In the genomic region with DNA sequence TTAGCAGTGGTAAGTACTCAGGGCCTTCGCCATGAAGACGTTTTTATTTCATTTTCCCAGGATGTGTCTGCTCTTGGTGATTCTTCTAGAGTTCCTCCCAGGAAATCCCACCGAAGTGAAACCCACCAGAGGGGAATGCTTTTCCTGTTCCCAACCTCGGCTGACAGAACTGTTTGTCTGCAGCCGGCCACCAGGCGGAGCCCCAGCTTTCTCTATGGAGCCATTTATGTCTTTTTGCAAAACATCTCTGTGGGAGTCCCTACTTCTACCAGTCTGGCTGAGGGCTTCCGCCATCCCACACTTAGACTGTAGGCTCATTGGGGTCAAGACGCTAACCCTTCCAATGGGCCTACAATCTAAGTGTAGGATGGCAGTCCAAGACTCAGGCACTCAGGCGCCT, we compare ENCODE assay signal across 7 mouse cellular contexts. TPM values are rescaled to one million over a fixed set of nuclear protein-coding genes. Genes with fewer than 3 reads are reported as not detected.
DNase-seq lines count a peak whose midpoint lies in the region; ATAC-seq and TF ChIP-seq lines count a peak whose summit lies in the region.

No protein-coding gene starts in this region.

- 10% methylated on average over 9 of the region's 9 CpGs for WGBS in hindbrain, postnatal 0 days

- intact Hi-C loops in gastrocnemius, adult 2 months (cut with DNase I): loop anchor here (1.0 to 5.0 kb wide), 2 partner anchors 286 to 297 kb away; no protein-coding TSS in a partner anchor

- H3K4me3 ChIP-seq in gastrocnemius, adult 2 months: peak overlapping the region; percentile 55
- peak overlapping the region; percentile 25 for H3K4me3 ChIP-seq in hindbrain, postnatal 0 days (ENCODE audit: low read length)

- no peaks in the 10 kb centered on the region for H3K4me1 ChIP-seq in hindbrain, postnatal 0 days (ENCODE audit: insufficient read depth, low read length)

- peak; percentile 69 for ATAC-seq in hindbrain, postnatal 0 days
- ATAC-seq in megakaryocyte, adult 5-6 weeks (ENCODE audit: poor library complexity, severe bottlenecking): peak; percentile 60

- H3K9me3 ChIP-seq in hindbrain, postnatal 0 days (ENCODE audit: low read length): no peaks in the 10 kb centered on the region

- TF ChIP-seq CTCF in gastrocnemius, adult 2 months (IDR thresholded peaks at IDR 0.05): peak; percentile 89
- peak; percentile 86 for TF ChIP-seq CTCF in hindbrain, postnatal 0 days (IDR thresholded peaks at IDR 0.05; ENCODE audit: low read depth)

- peak; percentile 34 for DNase-seq in T-cell, adult 2 months (ENCODE audit: low spot score)
- peak; percentile 70 to 78 for DNase-seq in cerebellum, postnatal 25 days
- peak; percentile 55 for DNase-seq in gastrocnemius, adult 2 months
- DNase-seq in hindbrain, postnatal 0 days (ENCODE audit: low spot score): peak; percentile 91
- DNase-seq in left cerebral cortex, adult 18-20 months (ENCODE audit: low spot score in 2 of 2): peak; percentile 64 to 73
- peak; percentile 92 for DNase-seq in right cerebral cortex, postnatal 4 days

- H3K27ac ChIP-seq in gastrocnemius, adult 2 months: no peak overlapping the region
- H3K27ac ChIP-seq in hindbrain, postnatal 0 days: no peak overlapping the region

- no peak overlapping the region; the same call in 1 of the 2 replicates for H3K9ac ChIP-seq in hindbrain, postnatal 0 days (replicated peaks; ENCODE audit: low read length)

- H3K36me3 ChIP-seq in hindbrain, postnatal 0 days (ENCODE audit: insufficient read depth, low read length): no peaks in the 10 kb centered on the region

- no peaks in the 10 kb centered on the region for H3K27me3 ChIP-seq in hindbrain, postnatal 0 days (ENCODE audit: insufficient read depth, low read length)

- peak overlapping the region; percentile 52 for H3K4me2 ChIP-seq in hindbrain, postnatal 0 days (ENCODE audit: low read depth, low read length)

RNA-seq across cellular contexts. Expression of gene Eno4, which starts 31.8 kb away (rescaled TPM):
- not detected for total RNA-seq in gastrocnemius, adult 2 months (2021)
- total RNA-seq in hindbrain, postnatal 0 days (2014; rRNA removed): 1.5 and 2.0 TPM in 2 replicates
- 1.3 and 1.5 TPM in 2 replicates for polyA plus RNA-seq in hindbrain, postnatal 0 days (2015; fragmentation: Nextera tagmentation; extraction: Ambion mirVana)
- 1 to 10 TPM; 1.6 to 2.3 TPM for total RNA-seq in left cerebral cortex, adult 18-20 months (2021)
- total RNA-seq in megakaryocyte, adult 5-6 weeks (2015): not detected in 2 replicates
- total RNA-seq in megakaryocyte, adult 5-6 weeks (2017): not detected in 2 replicates

RNA-seq across cellular contexts. Expression of gene Hspa12a, which starts 32.1 kb away (rescaled TPM):
- total RNA-seq in gastrocnemius, adult 2 months (2021): 1 to 10 TPM; 4.4 to 5.7 TPM
- 70.8 and 84.6 TPM in 2 replicates for total RNA-seq in hindbrain, postnatal 0 days (2014; rRNA removed)
- 52.8 and 56.1 TPM in 2 replicates for polyA plus RNA-seq in hindbrain, postnatal 0 days (2015; fragmentation: Nextera tagmentation; extraction: Ambion mirVana)
- total RNA-seq in left cerebral cortex, adult 18-20 months (2021): 100 to 1,000 TPM; 195 to 201 TPM
- total RNA-seq in megakaryocyte, adult 5-6 weeks (2015): 0.62 and 0.75 TPM in 2 replicates
- 0.16 and 0.48 TPM in 2 replicates for total RNA-seq in megakaryocyte, adult 5-6 weeks (2017)

Comparison
In these comparisons a context has a peak if more than half of its experiments do, and no peak if none do; other contexts are left out.
1. DNase-seq: peak in every context shown above with its lines; median percentile 92 in right cerebral cortex, postnatal 4 days; 91 in hindbrain, postnatal 0 days; 74 in cerebellum, postnatal 25 days; 68 in left cerebral cortex, adult 18-20 months; 55 in gastrocnemius, adult 2 months; 34 in T-cell, adult 2 months.
2. RNA of gene Hspa12a, which starts 32.1 kb away (total RNA-seq): 195 to 201 TPM in left cerebral cortex, adult 18-20 months and 70.8 to 84.6 TPM in hindbrain, postnatal 0 days; 4.4 to 5.7 TPM in gastrocnemius, adult 2 months and 0.16 to 0.75 TPM in megakaryocyte, adult 5-6 weeks; every median in the first group is over 10 times any median in the second.